Comparison of ENCODE assay signal across 8 mouse cellular contexts in genomic region chr1:170174814-170175332, GRCm38 (mm10). TPM values are rescaled to one million over a fixed set of nuclear protein-coding genes. Genes with fewer than 3 reads are reported as not detected.
DNase-seq lines count a peak whose midpoint lies in the region; ATAC-seq and TF ChIP-seq lines count a peak whose summit lies in the region.

Uap1 (minus strand) TSS chr1:170174957.

- H3K4me1 ChIP-seq in cortical plate, adult 2 months (ENCODE audit: control insufficient read depth, insufficient read depth, low read length), result peaks cover 3% of the 10 kb centered on the region; the same call in 1 of the 2 replicates
- peaks cover 24% of the 10 kb centered on the region for H3K4me1 ChIP-seq in megakaryocyte, embryonic 14.5 days

- peak; percentile 66 for TF ChIP-seq POLR2A in cortical plate, adult 2 months (IDR thresholded peaks at IDR 0.05; ENCODE audit: extremely low read depth, insufficient read depth, low read length)

- DNase-seq in gastrocnemius, adult 8-10 months (ENCODE audit: low spot score in 2 of 2), result peak; percentile 99
- peak; percentile 75 for DNase-seq in hindlimb bud, embryonic 11.5 days (ENCODE audit: extremely low spot score, low read depth, low spot score)
- DNase-seq in left cerebral cortex, adult 8-10 months (ENCODE audit: low spot score in 2 of 2), result peak; percentile 91 to 99
- peak; percentile 97 to 98 for DNase-seq in right cerebral cortex, postnatal 10 days (ENCODE audit: low spot score in 2 of 2)
- peak; percentile 95 for DNase-seq in urinary bladder, postnatal 25 days (ENCODE audit: low spot score)

- H3K27me3 ChIP-seq in megakaryocyte, embryonic 14.5 days (replicated peaks), result no peaks in the 10 kb centered on the region

- H3K9me3 ChIP-seq in megakaryocyte, embryonic 14.5 days, result no peaks in the 10 kb centered on the region

- no peaks in the 10 kb centered on the region for H3K36me3 ChIP-seq in megakaryocyte, embryonic 14.5 days (replicated peaks; ENCODE audit: low read length)

- peak within 1 kb of the TSS; percentile 83 for H3K4me3 ChIP-seq in cortical plate, adult 2 months (ENCODE audit: insufficient read depth, low read length)
- H3K4me3 ChIP-seq in megakaryocyte, embryonic 14.5 days (replicated peaks), result peak within 1 kb of the TSS; percentile 98

- no peak for TF ChIP-seq CTCF in cortical plate, adult 2 months (IDR thresholded peaks at IDR 0.05; ENCODE audit: extremely low read depth, insufficient read depth, low read length)

- peak; percentile 93 for ATAC-seq in activated CD4-positive, CD25-positive, alpha-beta regulatory T cell, adult 4 months

- peak within 1 kb of the TSS; percentile 92 for H3K27ac ChIP-seq in cortical plate, adult 2 months (ENCODE audit: insufficient read depth, low read length)

RNA-seq across cellular contexts. Expression of gene Uap1, which starts in this region (rescaled TPM):
- polyA plus RNA-seq in activated CD4-positive, CD25-positive, alpha-beta regulatory T cell, adult 4 months (2017; shearing (Covaris generic)), result 10 to 100 TPM; 17.0 to 17.3 TPM
- 51.8 and 54.1 TPM in 2 replicates for polyA plus RNA-seq in cortical plate, adult 2 months (2012; rRNA removed)
- total RNA-seq in gastrocnemius, adult 8-10 months (2022), result 10 to 100 TPM; 41.6 to 64.9 (median 48.9) TPM
- 10 to 100 TPM; 55.4 to 72.9 (median 60.0) TPM for total RNA-seq in left cerebral cortex, adult 8-10 months (2022)
- polyA plus RNA-seq in megakaryocyte, embryonic 14.5 days (2012; ENCODE audit: insufficient read depth, low replicate concordance), result 0.74 and 2.3 TPM in 2 replicates

Comparison
In these comparisons a context has a peak if more than half of its experiments do, and no peak if none do; other contexts are left out.
1. Peak in every context shown above with its lines: DNase-seq, ATAC-seq, H3K4me3 ChIP-seq and H3K27ac ChIP-seq.